In genomic region chr16:3808176-3808575, GRCm38 (mm10) we compare ENCODE assay signal across 26 mouse cellular contexts. TPM values are rescaled to one million over a fixed set of nuclear protein-coding genes. Genes with fewer than 3 reads are reported as not detected.
"Had no signal": no experiment of that assay in that cellular context is flagged by ENCODE, and none has a peak within 500 bp of the region (broad histone marks: within the 10 kb centered on the region; RNA-seq: fewer than 3 reads in every experiment).

No protein-coding gene starts in this region.

- DNase-seq: liver, postnatal 0 days; lung, adult 2 months; lung, postnatal 14 days; lung, postnatal 36 days; right cerebral cortex, postnatal 14 days; thymus, adult 2 months; thymus, postnatal 25 days; thymus, postnatal 4 days had no signal

- H3K4me2 ChIP-seq: lung, embryonic 15.5 days; midbrain, embryonic 11.5 days; midbrain, embryonic 13.5 days; midbrain, embryonic 15.5 days; neural tube, embryonic 13.5 days; neural tube, embryonic 15.5 days; stomach, embryonic 15.5 days had no signal

- H3K36me3 ChIP-seq: lung, embryonic 15.5 days; midbrain, embryonic 13.5 days; midbrain, embryonic 15.5 days; neural tube, embryonic 13.5 days; neural tube, embryonic 15.5 days; stomach, embryonic 15.5 days had no signal

- H3K27me3 ChIP-seq: lung, embryonic 15.5 days; megakaryocyte, embryonic 14.5 days; midbrain, embryonic 13.5 days; midbrain, embryonic 15.5 days; neural tube, embryonic 13.5 days; neural tube, embryonic 15.5 days; stomach, embryonic 15.5 days had no signal

- H3K4me3 ChIP-seq: lung, embryonic 15.5 days; megakaryocyte, embryonic 14.5 days; midbrain, embryonic 13.5 days; midbrain, embryonic 15.5 days; neural tube, embryonic 13.5 days; neural tube, embryonic 15.5 days; stomach, embryonic 15.5 days had no signal

RNA-seq across cellular contexts. Expression of gene Olfr15, which starts 22.5 kb away (rescaled TPM):
- total RNA-seq: megakaryocyte progenitor cell, adult 5-6 weeks; midbrain, postnatal 0 days; monocyte, adult 5-6 weeks had no signal
- polyA plus RNA-seq: liver, postnatal 0 days; lung, adult 2 months; lung, embryonic 15.5 days; lung, postnatal 0 days; macrophage; midbrain, embryonic 11.5 days; midbrain, embryonic 13.5 days; midbrain, embryonic 15.5 days; midbrain, postnatal 0 days; neural tube, embryonic 11.5 days; neural tube, embryonic 13.5 days; neural tube, embryonic 15.5 days; spleen, adult 2 months; stomach, embryonic 15.5 days; stomach, postnatal 0 days; testis, adult 2 months; thymus, adult 2 months; urinary bladder, adult 2 months had no signal
